Mouse (Mus musculus) forebrain, embryonic 10.5 days (tissue): ENCODE data around the gene Dpm1. TPM values are rescaled to one million over a fixed set of nuclear protein-coding genes. Genes with fewer than 3 reads are reported as not detected.

ENCODE experiments used
- DNase-seq: peaks from one replicate; pipeline ENCODE4 v3.0.0-alpha.2; 2017; ENCODE audit warnings: low spot score; ENCODE audit errors: extremely low spot score
- H3K27ac ChIP-seq: fragments of 300-500 bp; sonication (generic); 2 replicates; pipeline ENCODE4 v1.5.1; 2016; ENCODE audit warnings: mild to moderate bottlenecking
- H3K27me3 ChIP-seq: fragments of 300-500 bp; sonication (generic); 2 replicates; pipeline ENCODE4 v1.6.1; 2016; ENCODE audit warnings: mild to moderate bottlenecking; ENCODE audit not compliant: poor library complexity, severe bottlenecking
- H3K36me3 ChIP-seq: fragments of 300-500 bp; sonication (generic); replicated peaks from 2 replicates; pipeline ENCODE4 v1.6.1; 2016; ENCODE audit warnings: mild to moderate bottlenecking, moderate library complexity
- H3K4me1 ChIP-seq: fragments of 300-500 bp; sonication (generic); 2 replicates; pipeline ENCODE4 v1.6.1; 2016
- H3K4me3 ChIP-seq: fragments of 300-500 bp; sonication (generic); 2 replicates; pipeline ENCODE4 v1.5.1; 2016; ENCODE audit warnings: mild to moderate bottlenecking, moderate library complexity
- H3K9me3 ChIP-seq: fragments of 300-500 bp; sonication (generic); 2 replicates; pipeline ENCODE4 v1.6.1; 2016; ENCODE audit warnings: mild to moderate bottlenecking, moderate library complexity
- WGBS: fragments of 180-500 bp; shearing (Covaris S2); methylation state at CpG from one replicate; pipeline ENCODE4 v1.1.7; 2016; 5-methylcytosine and 5-hydroxymethylcytosine counted together
- microRNA-seq: library from miRNA; unstranded; fragments of <30 nt; microRNA quantifications from one replicate; pipeline ENCODE4, GENCODE M21; 2017
- polyA plus RNA-seq: library from polyadenylated mRNA; unstranded; fragments of >200 nt; fragmentation: Nextera tagmentation; extraction: Ambion mirVana; gene quantifications from 2 replicates; pipeline ENCODE4 v1.2.1, GENCODE M21; 2016

The Dpm1 gene
- polyA plus RNA-seq, 1 experiment from 2014 or later = 70.9 TPM

DNA sequence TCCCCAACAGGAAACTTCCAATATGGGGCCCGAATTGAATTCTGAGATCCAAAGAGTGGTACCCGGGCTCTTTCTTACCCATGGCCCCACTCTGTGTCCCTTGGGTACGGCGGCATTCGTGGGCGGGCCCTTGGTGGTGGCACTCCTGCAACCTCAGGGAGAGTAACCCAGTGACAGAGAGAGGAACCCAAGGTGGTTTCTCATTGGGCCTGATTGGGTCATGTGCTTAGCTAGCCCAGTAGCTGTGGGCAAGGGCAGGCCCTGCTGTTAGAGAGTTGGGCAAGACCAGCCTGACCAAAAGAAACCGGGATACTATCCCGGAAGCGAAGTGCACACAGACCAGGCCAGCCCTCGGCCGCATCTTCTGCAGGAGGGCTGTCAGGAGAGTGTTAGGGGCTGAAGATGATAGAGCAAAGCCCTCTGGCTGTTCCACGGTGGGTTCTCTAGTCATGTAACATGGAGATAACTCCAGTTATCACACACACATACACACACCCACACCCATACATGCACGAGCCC, 60.2 kb downstream of the Dpm1 start:
- 10% methylated on average over 13 of the region's 13 CpGs for WGBS
- H3K27ac ChIP-seq = peak overlapping the region; percentile 84
- H3K9me3 ChIP-seq = no peaks in the 10 kb centered on the region
- DNase-seq = no peak
- H3K4me1 ChIP-seq = peaks cover 42% of the 10 kb centered on the region
- H3K36me3 ChIP-seq = peaks cover 18% of the 10 kb centered on the region
- H3K27me3 ChIP-seq = no peaks in the 10 kb centered on the region
- peak overlapping the region; percentile 33 for H3K4me3 ChIP-seq

- Histone ChIP-seq H3K27me3 (no peaks in the 10 kb centered on the region), H3K4me3 (peak overlapping the region; percentile 33), H3K27ac (peak overlapping the region; percentile 84), H3K4me1 (peaks cover 42% of the 10 kb centered on the region), H3K9me3 (no peaks in the 10 kb centered on the region), H3K36me3 (peaks cover 13% of the 10 kb centered on the region)
- 2% methylated on average over 9 of the region's 9 CpGs for WGBS
- no peak for DNase-seq
Observed at GRCm38 (mm10) chr2:168169800-168170113, 60.6 kb downstream of the Dpm1 start.

DNA sequence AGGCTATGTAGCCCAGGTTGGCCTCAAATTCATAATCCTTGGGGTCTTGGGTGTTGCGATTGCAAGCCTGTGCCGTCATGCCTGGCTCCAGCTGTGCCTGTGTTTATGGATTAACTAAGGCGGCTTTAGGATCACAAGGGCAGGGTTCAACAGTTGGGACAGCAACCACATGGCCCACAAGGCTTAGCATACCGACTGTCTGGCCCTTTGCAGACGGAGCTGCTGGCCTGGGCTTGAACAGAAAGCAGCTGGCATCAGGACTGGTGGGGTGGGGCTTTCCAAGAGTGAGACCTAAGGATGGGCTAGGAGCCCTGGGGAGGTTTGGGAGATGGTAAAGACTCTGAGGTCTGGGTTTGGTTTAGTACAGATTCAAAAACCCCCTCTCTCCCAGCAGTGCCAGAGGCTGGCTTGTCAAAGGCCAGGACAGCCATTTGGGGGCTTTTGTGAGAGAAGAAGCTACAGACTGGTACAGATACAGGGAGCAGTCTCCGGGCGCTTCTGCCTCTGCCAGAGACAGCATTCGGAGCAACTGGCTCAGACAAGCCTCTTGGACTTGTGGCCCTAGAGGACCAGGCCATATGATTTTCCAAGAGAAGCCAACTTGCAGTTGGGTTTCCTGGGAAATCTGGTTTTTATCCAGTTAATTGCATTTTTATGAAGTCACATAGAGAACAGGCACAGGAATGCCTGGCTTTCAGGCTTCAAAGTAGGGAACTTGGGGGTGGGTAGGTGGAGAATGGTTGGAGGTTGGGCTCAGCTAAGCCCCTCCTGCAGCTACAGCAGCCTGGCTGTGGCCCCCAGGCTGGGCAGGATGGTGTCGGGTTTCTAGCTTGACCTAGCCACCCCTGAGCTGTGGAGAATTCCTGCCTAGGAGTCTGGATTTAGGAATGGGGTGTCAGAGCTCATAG, 61.2 kb downstream of the Dpm1 start:
- H3K9me3 ChIP-seq = no peaks in the 10 kb centered on the region
- peak overlapping the region; percentile 33 for H3K4me3 ChIP-seq
- peaks cover 42% of the 10 kb centered on the region for H3K4me1 ChIP-seq
- no peaks in the 10 kb centered on the region for H3K27me3 ChIP-seq
- H3K27ac ChIP-seq = peak overlapping the region; percentile 84
- WGBS = 26% methylated on average over 9 of the region's 9 CpGs
- peak; percentile 64 for DNase-seq
- H3K36me3 ChIP-seq = peaks cover 8% of the 10 kb centered on the region; the same call in 1 of the 2 replicates

DNA sequence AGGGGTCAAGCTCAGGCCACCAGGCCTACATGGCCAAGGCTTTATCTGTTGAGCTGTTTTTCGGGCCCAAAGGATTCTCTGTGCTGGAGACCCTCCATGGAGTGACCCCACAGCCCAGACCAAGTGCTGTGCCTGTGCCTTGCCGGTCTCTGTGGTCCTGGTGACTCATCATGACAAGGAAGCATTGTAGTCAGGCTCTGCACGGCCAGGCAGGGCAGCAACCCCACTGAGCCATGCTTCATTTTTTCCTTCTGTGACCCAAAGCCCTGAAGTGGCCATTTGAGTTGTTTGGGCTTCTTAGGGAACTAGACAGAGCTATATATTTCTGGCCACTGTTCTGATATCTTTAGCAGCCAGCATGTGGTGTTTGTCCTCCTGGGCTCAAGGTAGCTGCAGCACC, 62.6 kb downstream of the Dpm1 start:
- H3K9me3 ChIP-seq = no peaks in the 10 kb centered on the region
- no peak for DNase-seq
- H3K27me3 ChIP-seq = peaks cover 5% of the 10 kb centered on the region; the same call in 1 of the 2 replicates
- WGBS = 53% methylated on average over 3 of the region's 3 CpGs
- H3K4me1 ChIP-seq = peaks cover 42% of the 10 kb centered on the region
- H3K36me3 ChIP-seq = no peaks in the 10 kb centered on the region; the same call in 1 of the 2 replicates
- peak overlapping the region; percentile 56; the same call in 1 of the 2 replicates for H3K27ac ChIP-seq
- H3K4me3 ChIP-seq = no peak overlapping the region

DNA sequence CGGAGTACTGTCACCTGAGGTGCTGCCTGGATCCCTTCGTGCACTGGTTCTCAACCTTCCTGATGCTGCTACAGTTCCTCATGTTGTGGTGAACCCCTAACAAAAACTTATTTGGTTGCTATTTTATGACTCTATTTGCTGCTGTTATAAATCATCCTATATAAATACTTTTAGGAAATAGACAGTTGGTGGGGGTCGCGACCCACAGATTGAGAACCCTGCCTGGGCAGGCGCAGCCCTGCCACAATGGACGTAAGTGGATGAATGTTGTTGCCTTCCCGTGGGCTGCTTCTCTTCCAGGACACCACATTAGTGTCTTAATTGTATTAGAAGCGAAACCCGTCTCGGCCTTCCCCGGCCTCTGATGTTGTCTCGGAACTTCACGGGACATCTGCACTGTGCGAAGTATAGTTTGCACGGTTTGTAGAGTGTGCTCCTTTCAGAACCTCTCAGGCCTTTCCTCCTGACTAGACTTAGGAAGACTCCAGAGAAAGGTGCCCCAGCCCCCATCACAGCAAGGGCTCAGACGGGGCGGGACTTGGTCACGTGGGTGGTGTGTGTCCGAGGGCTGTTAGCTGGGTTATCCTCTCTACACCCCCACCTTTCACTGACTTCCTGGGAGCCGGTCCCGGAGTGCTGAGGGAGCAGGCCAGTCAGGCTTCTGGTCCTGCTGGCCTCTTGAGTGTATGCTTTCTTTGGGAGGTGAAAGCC, 63.5 kb downstream of the Dpm1 start:
- H3K36me3 ChIP-seq = no peaks in the 10 kb centered on the region
- H3K27ac ChIP-seq = 0 out of 2 replicates have a peak overlapping the region, but pooled peaks have one; percentile 37
- H3K27me3 ChIP-seq = peaks cover 12% of the 10 kb centered on the region
- no peak overlapping the region for H3K4me3 ChIP-seq
- DNase-seq = no peak
- peaks cover 48% of the 10 kb centered on the region for H3K4me1 ChIP-seq
- H3K9me3 ChIP-seq = no peaks in the 10 kb centered on the region
- WGBS = 47% methylated on average over 21 of the region's 21 CpGs

GRCm38 (mm10) chr2:168161978-168162377, 68.4 kb downstream of the Dpm1 start:
- Histone ChIP-seq H3K4me3 (peak overlapping the region; percentile 44), H3K36me3 (no peaks in the 10 kb centered on the region), H3K27ac (peak overlapping the region; percentile 80), H3K27me3 (peaks cover 60% of the 10 kb centered on the region), H3K4me1 (peaks cover 41% of the 10 kb centered on the region), H3K9me3 (no peaks in the 10 kb centered on the region)
- no peak for DNase-seq
- WGBS = 9% methylated on average over 14 of the region's 14 CpGs

DNA sequence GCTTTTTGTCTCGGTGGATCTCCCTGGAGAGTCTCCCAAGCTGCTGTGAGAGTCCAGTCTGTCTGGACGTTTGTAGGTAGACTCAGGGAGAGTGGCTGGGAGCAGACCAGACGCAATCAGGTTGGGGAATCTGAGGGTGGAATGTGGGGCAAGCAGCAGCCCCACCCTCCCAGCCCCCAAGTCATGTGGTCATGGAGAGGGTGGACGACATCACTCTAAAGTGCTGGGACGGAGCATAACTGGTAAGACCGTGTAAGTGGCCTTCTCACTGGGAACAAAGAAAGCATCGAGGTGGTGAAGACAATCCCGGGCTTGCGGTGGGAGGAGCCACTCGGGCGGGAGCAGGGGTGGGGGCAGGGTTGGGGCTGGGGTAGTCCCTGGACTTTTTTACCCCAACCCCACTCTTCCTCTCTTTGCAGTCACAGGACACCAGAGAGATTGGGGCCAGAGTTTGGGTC, 68.8 kb downstream of the Dpm1 start:
- Histone ChIP-seq H3K4me1 (peaks cover 37% of the 10 kb centered on the region), H3K27ac (peak overlapping the region; percentile 80), H3K4me3 (peak overlapping the region; percentile 44), H3K36me3 (no peaks in the 10 kb centered on the region), H3K27me3 (peaks cover 63% of the 10 kb centered on the region), H3K9me3 (no peaks in the 10 kb centered on the region)
- WGBS = 4% methylated on average over 11 of the region's 11 CpGs
- DNase-seq = no peak

DNA sequence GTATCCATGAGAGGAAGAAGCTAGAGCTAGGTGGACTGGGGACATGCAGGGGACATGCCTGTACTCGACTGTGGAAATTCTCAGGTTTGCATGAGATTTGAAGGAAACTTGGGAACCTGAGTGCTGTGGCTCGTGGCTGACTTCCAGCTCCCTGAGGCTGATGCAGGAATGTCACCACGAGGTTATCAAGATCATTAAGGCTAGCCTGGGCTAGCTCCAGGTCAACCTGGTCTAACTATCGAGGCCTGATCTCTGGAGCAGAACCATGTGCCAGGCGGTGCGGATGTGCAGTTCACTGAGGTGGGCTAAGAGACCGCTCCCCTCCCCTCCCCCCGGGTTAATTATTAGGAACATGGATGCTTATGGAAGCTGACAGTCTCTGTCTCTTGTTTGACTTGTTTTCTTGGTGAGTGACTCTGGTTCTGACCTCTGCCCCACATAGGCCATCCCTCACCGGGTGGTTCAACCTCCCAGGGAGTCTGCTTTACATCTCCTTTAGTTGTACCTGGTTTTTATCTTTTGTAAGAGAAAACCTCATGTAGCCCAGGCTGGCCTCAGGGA, 69.9 kb downstream of the Dpm1 start:
- H3K9me3 ChIP-seq = no peaks in the 10 kb centered on the region
- 78% methylated on average over 9 of the region's 9 CpGs for WGBS
- peaks cover 44% of the 10 kb centered on the region for H3K4me1 ChIP-seq
- no peak overlapping the region for H3K4me3 ChIP-seq
- H3K36me3 ChIP-seq = no peaks in the 10 kb centered on the region
- H3K27ac ChIP-seq = no peak overlapping the region
- no peak for DNase-seq
- peaks cover 73% of the 10 kb centered on the region for H3K27me3 ChIP-seq

Small RNA genes lying within 50 kb of the gene (microRNA-seq; reads per million reads assigned to microRNA genes)
- gene Gm24561 = not detected

Other genes with a start within 250 kb of the Dpm1 start
- gene Ripor3, start 220.0 kb downstream of the Dpm1 start, polyA plus RNA-seq = 0.59 and 0.93 TPM in 2 replicates
- 9.3 and 10.4 TPM in 2 replicates for gene Pard6b, start 149.6 kb downstream of the Dpm1 start, polyA plus RNA-seq
- 2.4 and 3.7 TPM in 2 replicates for gene Adnp, start 23.5 kb downstream of the Dpm1 start, polyA plus RNA-seq
- gene Gm20716, start 227 bp downstream of the Dpm1 start, polyA plus RNA-seq = 18.5 and 20.7 TPM in 2 replicates
- 5.2 and 6.4 TPM in 2 replicates for gene Mocs3, start within 50 bp of the Dpm1 start, polyA plus RNA-seq
- gene Kcng1, start 51.1 kb upstream of the Dpm1 start, polyA plus RNA-seq = 2.6 and 2.7 TPM in 2 replicates